Mouse (Mus musculus): ENCODE results near the gene Ntsr2.

- TF ChIP-seq CTCF (IDR thresholded peaks at IDR 0.05) (no peak), EP300 (IDR thresholded peaks at IDR 0.05) (no peak)
These were observed 37.4 kb upstream of the Ntsr2 start for GRCm38 (mm10) chr12:16615738-16616137.
